Mouse (Mus musculus) right cerebral cortex, postnatal 10 days (tissue): ENCODE data around the gene Tmem97.
"Not testable (repeated sequence)": the region's sequence is repeated elsewhere in the genome, so short reads cannot be mapped to it uniquely, and the experiment has no call there.

Experiments
- DNase-seq, 2 experiments: peaks; one replicate each; pipeline ENCODE4 v3.0.0; 2021; ENCODE audit warnings: low spot score in 2 of 2

Tmem97 gene

GRCm38 (mm10) chr11:78549491-78549987 is 1.0 kb downstream of the Tmem97 start:
- DNase-seq: no peak

- DNase-seq: no peak
Observed at GRCm38 (mm10) chr11:78547718-78548460, 2.7 kb downstream of the Tmem97 start.

GRCm38 (mm10) chr11:78545181-78545580 is 5.4 kb downstream of the Tmem97 start:
- DNase-seq: no peak

- no peak for DNase-seq
Observed at GRCm38 (mm10) chr11:78544449-78545111, 6.0 kb downstream of the Tmem97 start.

- DNase-seq: no peak
Observed at GRCm38 (mm10) chr11:78540358-78540757, 10.2 kb downstream of the Tmem97 start.

GRCm38 (mm10) chr11:78536690-78537084 is 13.9 kb downstream of the Tmem97 start:
- DNase-seq: no peak

- peak; percentile 99 for DNase-seq
Observed at GRCm38 (mm10) chr11:78536080-78536689, 14.4 kb downstream of the Tmem97 start, which contains the start of the genes Tnfaip1 and Ift20. Tnfaip1 (minus strand) TSS chr11:78536332. Ift20 (plus strand) TSS chr11:78536361.

GRCm38 (mm10) chr11:78535376-78536079 is 15.0 kb downstream of the Tmem97 start:
- DNase-seq: no peak

- no peak for DNase-seq
Observed at GRCm38 (mm10) chr11:78534516-78534915, 16.1 kb downstream of the Tmem97 start.

- not testable (repeated sequence) for DNase-seq
Observed at GRCm38 (mm10) chr11:78531515-78531914, 19.1 kb downstream of the Tmem97 start.

GRCm38 (mm10) chr11:78531046-78531445 is 19.5 kb downstream of the Tmem97 start:
- no peak for DNase-seq

- DNase-seq: no peak
Observed at GRCm38 (mm10) chr11:78530001-78530400, 20.6 kb downstream of the Tmem97 start.

GRCm38 (mm10) chr11:78528714-78529113 is 21.9 kb downstream of the Tmem97 start:
- no peak for DNase-seq

GRCm38 (mm10) chr11:78524838-78525237 is 25.7 kb downstream of the Tmem97 start:
- DNase-seq: peak in 1 of 2 experiments; percentile 72

GRCm38 (mm10) chr11:78523241-78523955 is 27.2 kb downstream of the Tmem97 start:
- no peak for DNase-seq

- DNase-seq: no peak
Observed at GRCm38 (mm10) chr11:78522481-78522997, 28.0 kb downstream of the Tmem97 start.

- DNase-seq: no peak
Observed at GRCm38 (mm10) chr11:78521880-78522279, 28.7 kb downstream of the Tmem97 start.

GRCm38 (mm10) chr11:78518931-78519330 is 31.6 kb downstream of the Tmem97 start:
- DNase-seq: no peak

- no peak for DNase-seq
Observed at GRCm38 (mm10) chr11:78515549-78516325, 34.8 kb downstream of the Tmem97 start.
